Mouse (Mus musculus): ENCODE measurements around the gene Usp48.

GRCm38 (mm10) chr4:137553466-137553865 lies 40.1 kb upstream of the Usp48 start:
- no peak for TF ChIP-seq POLR2A (IDR thresholded peaks at IDR 0.05; ENCODE audit: control insufficient read depth, extremely low read depth, insufficient read depth, low read length, poor library complexity)
- no peak for TF ChIP-seq CTCF (IDR thresholded peaks at IDR 0.05; ENCODE audit: borderline replicate concordance, control insufficient read depth, extremely low read depth, insufficient read depth, low read length, poor library complexity)
